Mouse (Mus musculus): ENCODE data around the gene Ptbp1. TPM values are rescaled to one million over a fixed set of nuclear protein-coding genes. Genes with fewer than 3 reads are reported as not detected.

Ptbp1 gene
- polyA plus RNA-seq, 1 experiment = 184 TPM

DNA sequence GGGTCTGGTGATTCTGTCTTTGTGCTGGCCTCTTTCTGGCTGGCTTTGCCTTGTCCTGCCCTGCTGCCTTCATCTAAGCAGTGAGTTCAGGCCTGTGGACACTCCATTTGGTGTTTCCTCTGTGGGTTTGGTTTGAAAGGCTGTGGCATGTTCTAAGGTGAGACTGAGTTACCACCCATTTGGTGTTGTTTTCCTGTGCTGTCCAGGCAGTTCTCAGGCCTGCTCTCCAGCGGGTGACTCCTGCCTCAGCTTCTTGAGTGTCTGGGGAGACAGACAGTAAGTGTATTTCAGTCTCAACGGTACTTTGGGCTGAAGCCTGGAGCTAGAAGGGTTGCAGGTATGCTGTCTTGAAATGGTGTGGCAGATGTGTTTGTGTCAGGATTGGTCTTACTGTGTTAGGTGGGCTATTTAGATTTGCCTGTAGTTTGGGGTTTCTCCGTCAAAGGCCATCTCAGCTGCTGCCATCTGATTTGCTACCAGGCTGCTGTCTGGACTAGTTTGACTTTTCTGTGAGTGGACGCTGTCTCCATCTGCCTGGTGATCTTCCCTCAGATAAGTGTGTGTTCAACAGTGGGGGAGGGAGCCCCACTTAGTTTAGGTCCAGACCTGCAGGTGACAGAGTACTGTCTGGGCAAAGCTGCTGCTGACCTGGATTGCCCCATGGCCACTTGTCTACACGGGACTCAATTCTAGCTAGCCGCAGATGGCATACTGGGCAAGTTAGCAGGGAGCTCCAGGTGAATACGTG, 2.7 kb downstream of the Ptbp1 start:
- TF ChIP-seq POLR2A (IDR thresholded peaks at IDR 0.05; ENCODE audit: low read depth, low read length) = no peak
- TF ChIP-seq CTCF (conservative IDR thresholded peaks at IDR 0.05; ENCODE audit: insufficient read depth, insufficient read length, low read depth, low read length) = no peak
- Histone ChIP-seq H3K27ac (ENCODE audit: insufficient read depth, low read depth, low read length) (peak overlapping the region; percentile 61), H3K4me3 (ENCODE audit: insufficient read depth, low read depth, low read length) (peak overlapping the region; percentile 78), H3K27me3 (replicated peaks; ENCODE audit: control insufficient read depth, insufficient read depth, low read length) (no peaks in the 10 kb centered on the region), H3K36me3 (ENCODE audit: control insufficient read depth, insufficient read depth, low read length) (peaks cover 20% of the 10 kb centered on the region), H3K4me1 (ENCODE audit: control insufficient read depth, insufficient read depth, low read length) (peaks cover 71% of the 10 kb centered on the region)
- WGBS = 7% methylated on average over 7 of the region's 7 CpGs
- no peak for DNase-seq

DNA sequence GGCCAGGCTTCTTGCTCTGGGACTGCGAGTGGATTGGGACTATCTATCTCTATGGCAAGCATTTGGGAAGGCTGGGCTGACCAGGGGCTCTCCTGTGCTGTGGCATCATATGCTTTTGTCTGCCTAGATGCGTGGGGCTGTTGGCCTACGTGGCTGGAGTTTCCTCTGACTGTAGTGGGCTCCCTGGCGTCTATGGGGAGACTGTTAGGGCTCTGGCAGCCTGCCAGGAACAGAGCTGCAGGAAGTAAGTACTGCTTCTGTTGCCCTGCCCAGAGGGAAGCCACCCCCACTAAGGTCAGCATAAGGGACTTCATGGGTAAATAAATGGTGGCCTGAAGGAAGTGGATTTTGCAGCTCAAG, 3.2 kb downstream of the Ptbp1 start:
- H3K4me1 ChIP-seq (ENCODE audit: control insufficient read depth, insufficient read depth, low read length) = peaks cover 73% of the 10 kb centered on the region
- peak overlapping the region; percentile 78 for H3K4me3 ChIP-seq (ENCODE audit: insufficient read depth, low read depth, low read length)
- peaks cover 20% of the 10 kb centered on the region for H3K36me3 ChIP-seq (ENCODE audit: control insufficient read depth, insufficient read depth, low read length)
- H3K27ac ChIP-seq (ENCODE audit: insufficient read depth, low read depth, low read length) = peak overlapping the region; percentile 61
- H3K27me3 ChIP-seq (replicated peaks; ENCODE audit: control insufficient read depth, insufficient read depth, low read length) = no peaks in the 10 kb centered on the region
- peak; percentile 89 for DNase-seq
- 2% methylated on average over 4 of the region's 4 CpGs for WGBS
- TF ChIP-seq POLR2A (IDR thresholded peaks at IDR 0.05; ENCODE audit: low read depth, low read length) = no peak
- no peak for TF ChIP-seq CTCF (conservative IDR thresholded peaks at IDR 0.05; ENCODE audit: insufficient read depth, insufficient read length, low read depth, low read length)

DNA sequence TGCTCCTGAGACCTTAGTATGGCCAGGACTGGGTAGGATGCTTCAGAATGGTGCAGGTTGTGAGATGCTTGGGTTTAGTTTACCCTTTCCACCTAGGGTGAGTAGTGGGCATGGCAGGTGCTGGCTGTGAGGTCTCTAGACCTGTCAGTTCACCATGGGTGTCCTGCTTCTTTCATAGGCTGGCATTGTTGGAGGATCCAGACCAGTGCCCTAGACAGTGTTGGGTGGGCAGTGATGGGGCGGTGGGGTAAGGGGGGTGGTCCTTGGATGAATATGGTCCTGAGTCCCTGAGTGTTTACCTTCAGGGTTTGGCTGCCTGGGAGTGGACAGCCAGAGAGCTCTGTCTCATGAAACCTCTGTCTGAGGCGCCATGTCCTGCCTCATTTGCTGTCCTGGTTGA, 3.7 kb downstream of the Ptbp1 start:
- TF ChIP-seq CTCF (conservative IDR thresholded peaks at IDR 0.05; ENCODE audit: insufficient read depth, insufficient read length, low read depth, low read length) (no peak), POLR2A (IDR thresholded peaks at IDR 0.05; ENCODE audit: low read depth, low read length) (no peak)
- H3K36me3 ChIP-seq (ENCODE audit: control insufficient read depth, insufficient read depth, low read length) = peaks cover 20% of the 10 kb centered on the region
- WGBS = 38% methylated on average over 2 of the region's 2 CpGs

DNA sequence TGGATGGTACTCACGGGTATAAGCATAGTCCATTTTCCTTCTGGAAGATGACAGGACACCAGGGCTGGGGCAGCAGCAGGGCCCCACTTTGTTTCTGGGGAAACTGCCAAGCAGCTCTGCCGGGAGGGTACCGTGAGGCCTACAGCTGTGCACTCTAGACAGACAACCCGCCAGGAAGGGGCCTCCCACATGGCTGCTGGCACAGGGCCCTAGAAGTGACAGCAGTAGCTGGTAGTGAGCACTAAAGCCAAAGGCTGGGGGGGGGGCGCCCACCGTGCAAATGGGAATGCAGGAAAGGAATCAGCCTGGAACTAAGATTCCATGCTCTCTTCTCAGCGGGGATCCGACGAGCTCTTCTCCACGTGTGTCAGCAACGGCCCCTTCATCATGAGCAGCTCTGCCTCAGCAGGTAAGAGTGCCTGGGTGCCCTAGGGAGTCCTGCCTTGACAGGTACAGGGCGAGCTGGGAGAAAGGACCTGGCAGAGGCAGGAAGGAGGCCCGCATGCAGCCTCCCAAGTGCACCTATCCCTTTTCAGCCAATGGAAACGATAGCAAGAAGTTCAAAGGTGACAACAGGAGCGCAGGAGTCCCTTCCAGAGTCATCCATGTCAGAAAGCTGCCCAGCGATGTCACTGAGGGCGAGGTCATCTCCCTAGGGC, 4.3 kb downstream of the Ptbp1 start:
- 16% methylated on average over 17 of the region's 17 CpGs for WGBS
- Histone ChIP-seq H3K4me1 (ENCODE audit: control insufficient read depth, insufficient read depth, low read length) (peaks cover 64% of the 10 kb centered on the region), H3K36me3 (ENCODE audit: control insufficient read depth, insufficient read depth, low read length) (peaks cover 20% of the 10 kb centered on the region), H3K4me3 (ENCODE audit: insufficient read depth, low read depth, low read length) (no peak overlapping the region), H3K27ac (ENCODE audit: insufficient read depth, low read depth, low read length) (peak overlapping the region; percentile 5; the same call in 1 of the 2 replicates), H3K27me3 (replicated peaks; ENCODE audit: control insufficient read depth, insufficient read depth, low read length) (no peaks in the 10 kb centered on the region)
- peak; percentile 85 for DNase-seq
- TF ChIP-seq POLR2A (IDR thresholded peaks at IDR 0.05; ENCODE audit: low read depth, low read length) (no peak), CTCF (conservative IDR thresholded peaks at IDR 0.05; ENCODE audit: insufficient read depth, insufficient read length, low read depth, low read length) (no peak)

More for the DNA sequence above, 3.7 kb downstream of the Ptbp1 start:
- H3K27ac ChIP-seq (ENCODE audit: insufficient read depth, low read depth, low read length) = peak overlapping the region; percentile 4; the same call in 1 of the 2 replicates
- peaks cover 68% of the 10 kb centered on the region for H3K4me1 ChIP-seq (ENCODE audit: control insufficient read depth, insufficient read depth, low read length)
- H3K27me3 ChIP-seq (replicated peaks; ENCODE audit: control insufficient read depth, insufficient read depth, low read length) = no peaks in the 10 kb centered on the region
- DNase-seq = no peak
- no peak overlapping the region for H3K4me3 ChIP-seq (ENCODE audit: insufficient read depth, low read depth, low read length)

DNA sequence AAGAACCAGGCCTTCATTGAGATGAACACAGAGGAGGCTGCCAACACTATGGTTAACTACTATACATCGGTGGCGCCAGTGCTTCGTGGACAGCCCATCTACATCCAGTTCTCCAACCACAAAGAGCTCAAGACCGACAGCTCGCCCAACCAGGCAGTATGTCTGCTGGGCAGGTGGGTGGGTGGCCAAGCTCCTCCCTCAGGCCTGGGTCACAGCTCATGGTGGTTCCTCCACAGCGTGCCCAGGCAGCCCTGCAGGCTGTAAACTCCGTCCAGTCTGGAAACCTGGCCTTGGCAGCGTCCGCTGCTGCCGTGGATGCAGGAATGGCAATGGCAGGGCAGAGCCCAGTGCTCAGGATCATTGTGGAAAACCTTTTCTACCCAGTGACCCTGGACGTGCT, 4.9 kb downstream of the Ptbp1 start:
- 40% methylated on average over 11 of the region's 11 CpGs for WGBS
- no peak for DNase-seq
- H3K4me3 ChIP-seq (ENCODE audit: insufficient read depth, low read depth, low read length) = no peak overlapping the region
- no peaks in the 10 kb centered on the region for H3K27me3 ChIP-seq (replicated peaks; ENCODE audit: control insufficient read depth, insufficient read depth, low read length)
- peaks cover 20% of the 10 kb centered on the region for H3K36me3 ChIP-seq (ENCODE audit: control insufficient read depth, insufficient read depth, low read length)
- H3K27ac ChIP-seq (ENCODE audit: insufficient read depth, low read depth, low read length) = no peak overlapping the region
- peaks cover 62% of the 10 kb centered on the region for H3K4me1 ChIP-seq (ENCODE audit: control insufficient read depth, insufficient read depth, low read length)
- TF ChIP-seq POLR2A (IDR thresholded peaks at IDR 0.05; ENCODE audit: low read depth, low read length) = no peak
- TF ChIP-seq CTCF (conservative IDR thresholded peaks at IDR 0.05; ENCODE audit: insufficient read depth, insufficient read length, low read depth, low read length) = no peak

DNA sequence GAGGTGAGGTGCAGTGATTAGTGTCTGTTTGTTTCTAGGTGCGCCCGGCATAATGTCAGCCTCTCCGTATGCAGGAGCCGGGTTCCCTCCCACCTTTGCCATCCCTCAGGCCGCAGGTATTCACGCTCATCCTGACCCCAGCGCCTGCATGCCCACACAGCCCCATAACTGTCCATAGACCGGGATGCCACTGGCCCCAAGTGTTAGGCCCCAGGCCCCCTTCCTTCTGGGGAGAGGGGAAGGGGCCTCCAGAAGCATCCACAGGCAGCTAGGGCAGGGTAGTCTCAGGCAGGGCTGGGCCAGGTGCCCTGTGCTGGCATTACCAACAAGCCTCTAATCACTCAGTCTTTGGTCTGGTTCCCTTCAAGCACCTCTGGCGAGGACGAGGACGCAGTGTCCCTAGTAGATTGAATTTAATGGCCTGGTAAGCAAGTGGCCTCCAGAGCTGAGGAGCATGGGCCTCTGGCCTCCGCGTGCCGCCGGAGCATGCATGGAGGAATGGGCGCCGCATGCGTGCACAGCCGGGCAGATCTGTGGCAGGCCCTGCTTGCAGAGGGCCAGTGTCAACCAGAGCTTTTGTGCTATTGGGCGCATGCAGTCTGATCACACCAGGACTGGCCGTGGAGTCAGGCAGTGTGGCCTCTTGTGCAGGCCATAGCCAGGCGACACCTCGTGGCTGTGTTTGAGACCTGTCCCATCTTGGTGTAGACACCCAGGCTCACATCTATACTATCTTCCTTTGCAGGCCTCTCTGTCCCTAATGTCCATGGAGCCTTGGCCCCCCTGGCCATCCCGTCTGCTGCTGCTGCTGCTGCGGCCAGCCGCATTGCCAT, 6.1 kb downstream of the Ptbp1 start:
- no peak overlapping the region for H3K4me3 ChIP-seq (ENCODE audit: insufficient read depth, low read depth, low read length)
- DNase-seq = peak; percentile 28
- H3K36me3 ChIP-seq (ENCODE audit: control insufficient read depth, insufficient read depth, low read length) = peaks cover 20% of the 10 kb centered on the region
- H3K27me3 ChIP-seq (replicated peaks; ENCODE audit: control insufficient read depth, insufficient read depth, low read length) = no peaks in the 10 kb centered on the region
- peak overlapping the region; percentile 79; the same call in 1 of the 2 replicates for H3K27ac ChIP-seq (ENCODE audit: insufficient read depth, low read depth, low read length)
- WGBS = 71% methylated on average over 26 of the region's 26 CpGs
- H3K4me1 ChIP-seq (ENCODE audit: control insufficient read depth, insufficient read depth, low read length) = peaks cover 62% of the 10 kb centered on the region
- TF ChIP-seq POLR2A (IDR thresholded peaks at IDR 0.05; ENCODE audit: low read depth, low read length) (no peak), CTCF (conservative IDR thresholded peaks at IDR 0.05; ENCODE audit: insufficient read depth, insufficient read length, low read depth, low read length) (no peak)

Measured in kidney, adult 2 months (tissue).